Mouse (Mus musculus) adrenal gland, postnatal 25 days (tissue): Measurements from ENCODE around the gene Tas2r104. TPM values are rescaled to one million over a fixed set of nuclear protein-coding genes. Genes with fewer than 3 reads are reported as not detected.

Experiments used
- DNase-seq: peaks from one replicate; pipeline ENCODE4 v3.0.0; 2021; ENCODE audit warnings: mixed read lengths
- long read RNA-seq: library from polyadenylated mRNA; stranded (forward); transcript quantifications from one replicate; pipeline ENCODE4 v2.0.0, GENCODE M21; 2021
- total RNA-seq: library from RNA; stranded (reverse); gene quantifications from 2 replicates; pipeline ENCODE4 v1.2.3, GENCODE M21; 2021

Gene Tas2r104
- total RNA-seq, result not detected in 2 replicates
- long read RNA-seq, result 0 reads

GRCm38 (mm10) chr6:131685644-131686043, at the start of gene Tas2r104:
Gene Tas2r104 (minus strand): TSS chr6:131685744.
- no peak for DNase-seq

GRCm38 (mm10) chr6:131712803-131713202, 27.3 kb upstream of the Tas2r104 start:
- DNase-seq, result no peak

DNA sequence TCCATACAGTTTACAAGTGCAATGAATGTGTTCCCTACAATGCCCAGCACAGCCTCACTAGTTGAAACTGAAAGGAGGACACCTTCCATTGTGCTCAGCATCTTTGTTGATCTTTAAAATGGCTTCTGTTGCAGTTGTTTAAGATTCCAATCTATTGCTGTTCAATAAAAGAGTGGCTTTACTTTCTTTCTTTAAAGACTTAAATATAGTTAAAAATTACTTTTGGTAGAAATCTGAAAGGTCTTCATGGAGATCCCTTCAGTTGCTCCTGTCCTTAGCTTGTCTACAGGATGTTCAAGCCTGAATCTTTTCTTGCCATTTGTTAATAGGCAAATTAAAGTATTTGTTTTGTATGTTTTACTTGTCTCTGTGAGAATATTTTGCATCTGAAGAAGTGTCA, 4.4 kb upstream of the Tas2r104 start, which contains the start of gene Tas2r114:
Gene Tas2r114 (minus strand): TSS at position 101 of the 400 bp plus-strand sequence.
- no peak for DNase-seq

DNA sequence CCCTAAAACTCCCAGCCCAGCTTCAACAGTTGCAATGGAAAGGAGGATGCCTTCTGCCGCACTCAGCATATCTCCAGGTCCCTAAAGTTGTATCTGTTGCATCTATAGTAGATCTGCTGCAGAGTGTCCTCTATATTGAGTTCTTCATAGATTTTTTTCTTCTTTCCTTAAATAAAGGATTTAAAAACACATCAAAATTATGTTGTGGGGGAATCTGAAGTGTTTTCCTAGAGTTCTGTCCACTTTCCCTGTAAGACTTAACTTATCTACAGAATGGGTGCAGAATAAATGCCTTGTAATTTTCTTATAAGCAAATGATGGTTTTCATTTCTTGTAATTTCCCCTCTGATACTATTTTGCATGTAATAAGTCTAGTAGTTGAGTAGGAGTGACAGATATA, 1.9 kb upstream of the Tas2r104 start, which contains the start of gene Tas2r105:
Gene Tas2r105 (minus strand): TSS at position 101 of the 400 bp plus-strand sequence.
- DNase-seq, result no peak

- no peak for DNase-seq
Observed at GRCm38 (mm10) chr6:131678786-131679185, 6.8 kb downstream of the Tas2r104 start, which contains the start of gene Tas2r106. Gene Tas2r106 (minus strand): TSS chr6:131678886.

DNA sequence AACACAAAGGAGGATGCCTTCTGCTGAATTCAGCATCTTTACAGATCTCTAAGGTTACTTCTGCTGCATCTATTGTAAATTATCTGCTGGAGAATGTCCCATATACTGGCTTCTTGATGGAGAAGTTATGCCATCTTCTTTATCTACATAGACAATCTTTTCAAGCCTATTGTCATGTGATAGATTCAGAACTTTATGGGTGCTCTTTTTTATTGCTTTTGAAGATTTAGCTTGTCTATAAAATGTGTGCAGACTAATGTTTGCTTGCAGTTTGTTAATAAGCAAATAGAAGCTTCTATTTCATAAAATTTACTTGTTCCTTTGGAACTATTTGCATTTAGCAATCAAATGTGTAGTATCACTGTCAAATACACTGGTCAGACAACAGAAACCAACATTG, 25.5 kb downstream of the Tas2r104 start, which contains the start of gene Tas2r107:
Gene Tas2r107 (minus strand): TSS at position 101 of the 400 bp plus-strand sequence.
- DNase-seq, result no peak

Other genes with a start within 250 kb of the Tas2r104 start
- not detected in 2 replicates for gene 5430401F13Rik, start 199.3 kb downstream of the Tas2r104 start, total RNA-seq
- not detected in 2 replicates for gene Gm6619, start 199.3 kb downstream of the Tas2r104 start, total RNA-seq
- not detected in 2 replicates for gene Tas2r130, start 54.8 kb downstream of the Tas2r104 start, total RNA-seq
- gene Tas2r107, start 25.6 kb downstream of the Tas2r104 start, total RNA-seq, result not detected in 2 replicates
- gene Tas2r106, start 6.9 kb downstream of the Tas2r104 start, total RNA-seq, result not detected in 2 replicates
- not detected in 2 replicates for gene Tas2r105, start 1.8 kb upstream of the Tas2r104 start, total RNA-seq
- not detected in 2 replicates for gene Tas2r114, start 4.3 kb upstream of the Tas2r104 start, total RNA-seq